Mouse (Mus musculus) hindbrain, embryonic 11.5 days (tissue): ENCODE measurements at regions not wholly inside any gene's neighbourhood (a gene's known extent, or its start where the extent isn't known, plus 50 kb on each side); places are given as distances from the start of the nearest gene placed in this dataset.

Experiments
- ATAC-seq: fragments of 200-750 bp; cut with Nextera tagmentation; 2 replicates; pipeline ENCODE4 v1.8.0; 2017; ENCODE audit warnings: mild to moderate bottlenecking, moderate TSS enrichment, moderate library complexity; ENCODE audit not compliant: low FRiP score
- DNase-seq: peaks from one replicate; pipeline ENCODE4 v3.0.0-alpha.2; 2015; ENCODE audit warnings: low spot score
- H3K27ac ChIP-seq: fragments of 300-500 bp; sonication (generic); 2 replicates; pipeline ENCODE4 v1.5.1; 2014; ENCODE audit warnings: mild to moderate bottlenecking, low read depth, low read length
- H3K27me3 ChIP-seq: fragments of 300-500 bp; sonication (generic); 2 replicates; pipeline ENCODE4 v1.6.1; 2014; ENCODE audit warnings: mild to moderate bottlenecking, low read length, moderate library complexity, mixed read lengths; ENCODE audit not compliant: control insufficient read depth, insufficient read depth
- H3K36me3 ChIP-seq: fragments of 300-500 bp; sonication (generic); 2 replicates; pipeline ENCODE4 v1.6.1; 2014; ENCODE audit warnings: mild to moderate bottlenecking, low read length, moderate library complexity, mixed read lengths; ENCODE audit not compliant: control insufficient read depth, insufficient read depth
- H3K4me1 ChIP-seq: fragments of 300-500 bp; sonication (generic); replicated peaks from 2 replicates; pipeline ENCODE4 v1.6.1; 2014; ENCODE audit warnings: low read length, mixed read lengths; ENCODE audit not compliant: control insufficient read depth, insufficient read depth
- H3K4me2 ChIP-seq: fragments of 300-500 bp; sonication (generic); replicated peaks from 2 replicates; pipeline ENCODE4 v1.6.1; 2014; ENCODE audit warnings: mild to moderate bottlenecking, low read depth, low read length
- H3K4me3 ChIP-seq: fragments of 300-500 bp; sonication (generic); 2 replicates; pipeline ENCODE4 v1.5.1; 2014; ENCODE audit warnings: low read depth, low read length
- H3K9ac ChIP-seq: fragments of 300-500 bp; sonication (generic); 2 replicates; pipeline ENCODE4 v1.6.1; 2014; ENCODE audit warnings: low read depth, low read length
- H3K9me3 ChIP-seq: fragments of 300-500 bp; sonication (generic); 2 replicates; pipeline ENCODE4 v1.6.1; 2016; ENCODE audit warnings: low read length; ENCODE audit not compliant: control insufficient read depth
- WGBS: fragments of 180-500 bp; shearing (Covaris S2); extraction: QIAGEN DNeasy Blood & Tissue Kit; methylation state at CpG from one replicate; pipeline ENCODE4 v1.1.7; 2014; 5-methylcytosine and 5-hydroxymethylcytosine counted together

DNA sequence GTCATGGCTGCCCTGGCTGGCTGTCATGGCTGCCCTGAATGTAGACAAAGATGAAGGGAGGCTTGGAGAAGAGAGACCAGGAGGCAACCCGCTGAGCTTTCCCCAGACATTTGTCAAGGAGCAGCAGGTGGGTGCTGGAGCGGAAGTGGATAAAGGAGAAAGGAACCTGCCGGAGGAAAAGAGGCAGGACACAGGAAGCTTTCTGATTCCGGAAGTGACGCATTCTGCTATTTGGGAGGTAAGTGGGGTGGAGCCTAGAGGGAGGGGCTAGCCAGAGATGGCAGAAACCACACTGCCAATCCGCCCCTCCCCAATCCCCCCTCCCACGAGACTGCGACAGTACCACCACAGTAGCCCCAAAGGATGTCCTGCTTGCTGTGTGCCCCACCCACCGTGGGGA lies 80.1 kb downstream of the Gm572 start:
- 77% methylated on average over 9 of the region's 9 CpGs for WGBS
- ATAC-seq (no peak), DNase-seq (no peak)
- no peaks in the 10 kb centered on the region; the same call in 1 of the 2 replicates for H3K4me1 ChIP-seq
- H3K4me2 ChIP-seq = no peak overlapping the region
- H3K27ac ChIP-seq = no peak overlapping the region
- no peak overlapping the region for H3K4me3 ChIP-seq
- H3K27me3 ChIP-seq = no peaks in the 10 kb centered on the region; the same call in 1 of the 2 replicates
- H3K9me3 ChIP-seq = no peaks in the 10 kb centered on the region
- H3K9ac ChIP-seq = no peak overlapping the region
- no peaks in the 10 kb centered on the region for H3K36me3 ChIP-seq

DNA sequence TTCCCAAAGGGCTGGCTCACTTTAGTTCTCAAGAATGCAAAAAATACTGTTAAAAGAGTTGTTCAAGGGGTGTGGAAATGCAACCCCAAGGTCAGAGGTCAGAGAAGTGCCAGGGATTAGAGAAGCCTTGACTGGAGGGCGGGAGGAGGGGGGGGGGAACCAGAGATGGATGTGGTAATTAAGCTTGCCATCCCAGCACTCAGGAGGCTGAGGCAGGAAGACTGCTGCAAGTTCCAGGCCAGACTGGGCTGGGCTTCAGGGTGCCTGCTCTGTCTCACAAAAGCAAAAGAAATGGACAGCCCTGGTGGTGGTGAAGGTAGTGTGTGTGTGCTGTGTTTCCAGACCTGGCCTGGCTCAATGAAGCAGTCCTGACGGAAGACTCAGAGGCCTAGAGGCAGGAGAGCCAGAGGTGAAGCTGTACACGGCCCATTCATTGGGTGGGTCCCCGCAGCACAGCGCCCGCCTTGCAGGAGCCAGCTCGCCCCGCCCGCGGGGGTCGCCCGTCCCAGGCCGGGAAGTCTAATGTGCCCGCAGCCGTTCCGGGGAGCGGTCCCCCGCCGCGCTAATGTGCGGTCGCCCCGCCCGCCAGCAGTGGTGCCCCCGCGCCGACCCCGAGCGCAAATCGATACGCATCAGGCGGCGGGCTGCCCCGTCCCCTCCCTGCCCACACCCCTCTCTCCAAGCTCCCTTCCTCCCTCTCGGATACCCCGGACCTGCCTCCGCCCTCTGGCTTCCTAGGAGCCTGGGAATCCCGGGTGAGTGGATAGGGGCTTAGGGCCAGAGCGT lies 80.1 kb upstream of the Casz1 start:
- ATAC-seq = peak; percentile 73
- Histone ChIP-seq H3K4me3 (peak overlapping the region; percentile 22), H3K4me2 (peak overlapping the region; percentile 40), H3K9me3 (no peaks in the 10 kb centered on the region), H3K36me3 (no peaks in the 10 kb centered on the region), H3K27me3 (no peaks in the 10 kb centered on the region; the same call in 1 of the 2 replicates), H3K9ac (0 out of 2 replicates have a peak overlapping the region, but pooled peaks have one; percentile 2), H3K4me1 (no peaks in the 10 kb centered on the region; the same call in 1 of the 2 replicates), H3K27ac (no peak overlapping the region)
- DNase-seq = peak; percentile 49
- WGBS = 3% methylated on average over 35 of the region's 39 CpGs

DNA sequence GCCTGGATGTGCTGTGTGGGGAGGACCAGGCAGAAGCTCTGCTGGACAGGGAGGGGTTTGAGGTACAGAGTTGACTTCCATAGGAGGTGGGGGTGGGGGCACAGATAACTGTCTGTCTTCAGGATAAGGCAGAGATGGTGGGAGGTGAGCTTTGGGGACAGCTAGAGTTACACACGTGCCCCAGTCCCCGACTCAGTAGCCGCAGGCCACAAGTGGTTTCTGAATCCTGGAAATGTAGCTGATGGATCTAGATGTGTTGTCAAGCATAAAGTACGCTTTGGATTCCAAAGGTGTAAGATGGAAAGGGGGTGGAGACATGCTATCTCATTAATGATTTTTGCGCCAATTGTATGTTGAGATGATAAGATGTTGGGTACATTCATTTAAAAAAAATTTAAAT lies 75.4 kb upstream of the Casz1 start:
- Histone ChIP-seq H3K9me3 (no peaks in the 10 kb centered on the region), H3K4me2 (no peak overlapping the region), H3K4me1 (no peaks in the 10 kb centered on the region; the same call in 1 of the 2 replicates), H3K9ac (no peak overlapping the region), H3K36me3 (no peaks in the 10 kb centered on the region), H3K27ac (no peak overlapping the region), H3K27me3 (no peaks in the 10 kb centered on the region; the same call in 1 of the 2 replicates), H3K4me3 (no peak overlapping the region)
- ATAC-seq (no peak), DNase-seq (no peak)
- 82% methylated on average over 5 of the region's 5 CpGs for WGBS

DNA sequence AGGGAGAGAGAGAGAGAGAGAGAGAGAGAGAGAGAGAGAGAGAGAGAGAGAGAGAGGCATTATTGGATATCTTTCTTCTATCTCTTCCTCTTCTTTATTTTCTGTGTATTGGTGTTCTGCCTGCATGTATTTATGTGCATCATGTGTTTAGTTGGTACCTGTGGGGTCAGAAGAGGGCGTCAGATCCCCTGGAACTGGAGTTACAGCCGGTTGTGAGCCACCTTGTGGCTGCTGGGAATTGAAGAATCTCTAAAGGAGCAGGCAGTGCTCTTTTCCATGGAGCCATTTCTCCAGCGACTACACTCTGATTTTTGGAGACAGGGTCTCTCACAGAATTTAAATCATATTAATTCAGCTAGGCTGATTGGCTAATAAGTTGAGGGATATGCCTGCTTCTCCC lies 72.6 kb upstream of the Casz1 start:
- Histone ChIP-seq H3K4me1 (no peaks in the 10 kb centered on the region), H3K27me3 (no peaks in the 10 kb centered on the region), H3K4me2 (no peak overlapping the region), H3K4me3 (no peak overlapping the region), H3K27ac (no peak overlapping the region), H3K9me3 (no peaks in the 10 kb centered on the region), H3K9ac (no peak overlapping the region), H3K36me3 (no peaks in the 10 kb centered on the region)
- 58% methylated on average over 3 of the region's 3 CpGs for WGBS
- no peak for ATAC-seq
- DNase-seq = no peak

DNA sequence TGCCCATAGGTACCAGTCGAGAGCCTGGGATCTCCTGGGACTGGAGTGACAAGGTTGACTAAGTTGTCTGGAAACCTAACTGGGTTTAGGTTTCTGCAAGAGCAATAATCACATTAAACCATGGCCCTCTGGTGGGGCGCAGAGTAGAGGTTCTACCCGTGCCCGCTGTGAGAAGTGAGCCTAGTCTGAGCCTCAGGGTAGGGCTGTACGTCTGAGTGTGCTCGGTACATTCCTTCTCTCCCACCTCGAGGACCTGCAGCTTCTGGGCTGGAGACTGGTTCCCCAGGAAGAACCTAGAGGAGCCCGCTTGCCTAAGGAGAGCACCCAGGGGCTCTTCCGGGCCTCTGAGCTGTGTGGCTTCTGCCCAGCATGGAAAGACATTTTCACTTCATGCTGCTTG lies 70.2 kb upstream of the Casz1 start:
- 85% methylated on average over 9 of the region's 9 CpGs for WGBS
- Histone ChIP-seq H3K9ac (no peak overlapping the region), H3K9me3 (no peaks in the 10 kb centered on the region), H3K36me3 (no peaks in the 10 kb centered on the region), H3K27me3 (peaks cover 2% of the 10 kb centered on the region; the same call in 1 of the 2 replicates), H3K27ac (no peak overlapping the region), H3K4me1 (0 out of 2 replicates have a peak, but pooled peaks cover 2% of the 10 kb centered on the region), H3K4me3 (no peak overlapping the region), H3K4me2 (no peak overlapping the region)
- DNase-seq (no peak), ATAC-seq (no peak)

DNA sequence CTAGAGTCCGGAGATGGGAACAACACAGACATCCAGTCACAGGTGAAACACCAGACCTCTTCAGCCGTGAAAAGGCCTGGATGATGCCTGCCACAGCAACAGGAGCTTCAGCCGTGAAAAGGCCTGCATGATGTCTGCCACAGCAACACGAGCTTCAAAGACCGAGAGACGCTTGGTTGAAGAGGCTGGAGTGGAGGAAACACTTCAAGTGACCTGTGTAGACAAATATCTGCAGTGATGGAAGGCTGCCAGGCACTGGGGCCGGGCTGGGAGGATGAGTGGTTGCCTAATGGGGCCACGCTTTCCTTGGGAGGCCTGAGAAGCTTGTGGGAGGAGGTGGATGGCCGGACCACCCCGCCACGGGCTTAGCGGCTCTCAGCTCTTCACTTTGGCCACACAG lies 69.7 kb upstream of the Casz1 start:
- ATAC-seq = no peak
- no peaks in the 10 kb centered on the region for H3K9me3 ChIP-seq
- no peak for DNase-seq
- no peaks in the 10 kb centered on the region for H3K36me3 ChIP-seq
- no peak overlapping the region for H3K4me2 ChIP-seq
- H3K4me3 ChIP-seq = no peak overlapping the region
- no peak overlapping the region for H3K27ac ChIP-seq
- WGBS = 75% methylated on average over 12 of the region's 12 CpGs
- H3K9ac ChIP-seq = no peak overlapping the region
- 0 out of 2 replicates have a peak, but pooled peaks cover 2% of the 10 kb centered on the region for H3K4me1 ChIP-seq
- peaks cover 3% of the 10 kb centered on the region; the same call in 1 of the 2 replicates for H3K27me3 ChIP-seq

DNA sequence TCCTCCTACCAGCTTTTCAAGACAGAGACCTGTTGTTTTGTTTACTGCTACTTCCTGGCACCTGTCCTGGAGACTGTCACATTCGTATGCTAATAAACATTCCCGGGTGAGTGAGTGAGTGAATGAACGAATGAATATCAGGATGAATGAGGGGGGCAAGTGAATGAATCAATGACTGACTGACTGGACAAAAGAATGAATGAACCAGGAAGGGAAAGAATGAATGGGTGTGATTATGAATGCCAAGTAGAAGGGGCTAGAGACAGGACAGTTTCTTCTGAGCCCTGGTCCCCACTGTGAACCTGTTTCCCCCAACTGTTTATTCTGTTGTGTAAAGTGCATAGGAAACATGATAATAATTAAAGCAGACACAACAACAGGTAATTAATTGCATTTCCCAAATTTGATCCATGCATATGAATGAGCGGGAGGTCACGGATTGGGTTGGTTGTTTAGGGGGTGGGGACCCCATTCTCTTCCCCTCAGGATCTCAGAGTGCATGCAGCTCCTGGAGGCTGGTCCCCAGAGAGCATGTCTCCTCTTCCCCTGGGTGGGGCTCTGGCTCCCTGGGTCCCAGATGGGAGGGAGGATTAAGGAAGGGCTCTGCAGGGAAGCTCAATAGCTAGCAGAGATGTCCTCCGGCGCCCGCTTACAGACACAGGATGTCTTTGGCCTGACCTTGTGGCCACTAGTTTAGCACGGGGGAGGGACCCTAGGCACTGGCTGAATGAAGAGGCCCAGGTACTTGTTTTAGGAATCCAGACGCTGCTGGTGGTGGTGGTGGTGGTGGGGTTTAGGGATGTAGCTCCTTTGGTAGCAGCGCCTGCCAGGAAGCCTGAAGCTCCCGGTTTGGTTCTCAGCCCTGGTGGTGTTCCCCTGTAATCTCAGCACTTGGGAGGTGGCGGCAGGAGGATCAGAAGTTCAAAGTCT lies 65.4 kb upstream of the Casz1 start:
- H3K27me3 ChIP-seq = peaks cover 13% of the 10 kb centered on the region
- WGBS = 29% methylated on average over 13 of the region's 13 CpGs
- H3K4me3 ChIP-seq = no peak overlapping the region
- no peaks in the 10 kb centered on the region for H3K36me3 ChIP-seq
- H3K4me1 ChIP-seq = peaks cover 2% of the 10 kb centered on the region; the same call in 1 of the 2 replicates
- no peak for ATAC-seq
- H3K9ac ChIP-seq = no peak overlapping the region
- H3K27ac ChIP-seq = no peak overlapping the region
- no peak for DNase-seq
- no peak overlapping the region for H3K4me2 ChIP-seq
- H3K9me3 ChIP-seq = no peaks in the 10 kb centered on the region

DNA sequence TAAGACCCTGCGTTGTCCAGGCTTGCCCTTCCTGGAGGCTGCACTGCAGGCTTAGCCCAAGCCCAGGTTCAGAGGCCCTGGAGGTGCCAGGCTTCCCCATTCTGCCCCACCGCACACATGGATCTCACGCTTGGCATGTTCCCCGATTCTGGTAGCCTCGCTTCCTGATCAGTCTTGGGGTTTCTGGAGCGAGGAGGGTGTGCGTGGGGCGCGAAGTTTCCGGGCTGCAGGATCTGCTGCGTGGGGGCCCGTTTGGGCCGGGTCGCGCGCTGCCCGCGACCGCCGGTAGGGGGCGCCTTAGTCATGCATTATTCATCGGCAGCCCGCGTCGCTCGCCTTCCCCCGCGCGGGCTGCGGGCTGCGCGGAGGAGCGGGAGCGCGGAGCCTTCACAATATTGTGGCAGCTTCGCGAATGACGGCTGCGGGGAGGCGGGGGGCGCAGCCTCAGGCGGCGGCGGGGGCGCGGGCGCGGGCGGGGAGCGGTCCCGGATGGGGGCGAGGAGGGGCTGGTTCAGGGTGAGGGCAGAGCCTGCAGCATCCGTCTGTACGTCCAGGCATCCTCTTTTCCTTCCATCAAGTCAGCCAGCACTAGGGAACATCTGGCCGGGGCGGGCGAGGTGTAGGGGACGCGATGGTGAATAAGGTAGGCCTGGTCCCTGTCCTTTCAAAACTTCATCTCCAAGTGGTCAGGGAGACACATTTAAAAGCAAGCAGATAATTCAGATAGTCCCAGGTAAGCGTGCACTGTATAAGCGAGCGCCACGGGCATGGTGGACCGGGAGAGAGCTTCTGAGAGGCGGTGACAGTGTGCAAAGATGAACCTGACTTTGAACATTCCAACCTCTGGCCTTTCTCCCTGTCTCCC lies 61.4 kb upstream of the Casz1 start:
- no peaks in the 10 kb centered on the region for H3K9me3 ChIP-seq
- 0 out of 2 replicates have a peak overlapping the region, but pooled peaks have one; percentile 7 for H3K27ac ChIP-seq

More for the DNA sequence above, 61.4 kb upstream of the Casz1 start:
- 4% methylated on average over 61 of the region's 65 CpGs for WGBS
- ATAC-seq = peak; percentile 67
- H3K27me3 ChIP-seq = peaks cover 16% of the 10 kb centered on the region
- H3K9ac ChIP-seq = peak overlapping the region; percentile 59
- DNase-seq = peak; percentile 88
- H3K4me1 ChIP-seq = peaks cover 5% of the 10 kb centered on the region
- H3K4me2 ChIP-seq = peak overlapping the region; percentile 94
- H3K4me3 ChIP-seq = peak overlapping the region; percentile 45
- H3K36me3 ChIP-seq = no peaks in the 10 kb centered on the region
